Mouse (Mus musculus): ENCODE results near the gene Stc2.

DNA sequence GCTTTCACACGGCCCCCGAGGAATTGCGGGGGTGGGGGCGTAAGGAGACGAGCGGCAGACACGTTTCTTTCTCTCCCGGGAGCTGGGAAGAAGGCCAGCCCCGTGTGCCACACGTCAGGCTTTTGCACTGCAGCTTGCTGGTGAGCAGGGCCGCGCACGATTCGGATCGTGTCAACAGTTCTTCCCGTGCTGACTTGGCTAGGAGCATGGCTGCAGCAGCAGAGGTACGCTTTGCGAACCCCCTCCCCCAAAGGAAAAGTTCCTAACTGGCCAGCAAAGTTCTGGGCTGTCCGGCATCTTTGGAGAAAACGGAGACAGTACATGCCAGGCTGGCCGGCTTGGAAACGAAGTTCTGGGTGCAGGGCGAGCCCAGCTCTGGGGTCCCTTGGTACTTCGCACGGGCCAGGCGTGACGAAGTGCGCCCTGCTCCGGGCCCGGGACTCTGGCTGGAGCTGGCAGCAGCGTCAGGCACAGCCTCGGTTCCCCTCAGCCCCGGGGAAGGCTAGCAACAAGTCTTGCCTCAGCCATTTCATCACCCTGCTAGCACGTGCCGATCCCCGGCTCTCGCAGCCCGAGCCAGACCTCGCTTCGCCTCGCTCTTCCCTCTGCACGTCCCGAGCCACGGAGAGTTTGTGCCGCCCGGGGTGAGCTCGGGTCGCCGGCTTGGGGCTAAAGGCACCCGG is 768 bp downstream of the Stc2 start:
- TF ChIP-seq USF1 (IDR thresholded peaks at IDR 0.05; ENCODE audit: low read depth): no peak
- TF ChIP-seq POLR2AphosphoS2 (IDR thresholded peaks at IDR 0.05; ENCODE audit: insufficient read length, low read depth): peak; percentile 40
- TF ChIP-seq MYOD1 (IDR thresholded peaks at IDR 0.05; ENCODE audit: control insufficient read depth in 1 of 3, insufficient read length in 2 of 3, low read depth in 2 of 3): peak in 1 of 3 experiments; percentile 38
- peak; percentile 53 for TF ChIP-seq POLR2A (IDR thresholded peaks at IDR 0.05; ENCODE audit: insufficient read length, low read depth)
- TF ChIP-seq MAX (IDR thresholded peaks at IDR 0.05; ENCODE audit: low read depth): peak; percentile 59
- no peak for TF ChIP-seq SRF (IDR thresholded peaks at IDR 0.05; ENCODE audit: control insufficient read depth, insufficient read length, low read depth)
- TF ChIP-seq E2F4 (IDR thresholded peaks at IDR 0.05; ENCODE audit: insufficient read depth): no peak

Data from myocyte (in vitro differentiated cells).